Mouse (Mus musculus): Measurements from ENCODE around the gene Hmga2. TPM values are rescaled to one million over a fixed set of nuclear protein-coding genes. Genes with fewer than 3 reads are reported as not detected.

Gene Hmga2
- under 1 TPM; 0.25 to 0.26 TPM for total RNA-seq (2021)
- long read RNA-seq, experiment 1, result 0 reads
- long read RNA-seq, experiment 2, result 0 reads

DNA sequence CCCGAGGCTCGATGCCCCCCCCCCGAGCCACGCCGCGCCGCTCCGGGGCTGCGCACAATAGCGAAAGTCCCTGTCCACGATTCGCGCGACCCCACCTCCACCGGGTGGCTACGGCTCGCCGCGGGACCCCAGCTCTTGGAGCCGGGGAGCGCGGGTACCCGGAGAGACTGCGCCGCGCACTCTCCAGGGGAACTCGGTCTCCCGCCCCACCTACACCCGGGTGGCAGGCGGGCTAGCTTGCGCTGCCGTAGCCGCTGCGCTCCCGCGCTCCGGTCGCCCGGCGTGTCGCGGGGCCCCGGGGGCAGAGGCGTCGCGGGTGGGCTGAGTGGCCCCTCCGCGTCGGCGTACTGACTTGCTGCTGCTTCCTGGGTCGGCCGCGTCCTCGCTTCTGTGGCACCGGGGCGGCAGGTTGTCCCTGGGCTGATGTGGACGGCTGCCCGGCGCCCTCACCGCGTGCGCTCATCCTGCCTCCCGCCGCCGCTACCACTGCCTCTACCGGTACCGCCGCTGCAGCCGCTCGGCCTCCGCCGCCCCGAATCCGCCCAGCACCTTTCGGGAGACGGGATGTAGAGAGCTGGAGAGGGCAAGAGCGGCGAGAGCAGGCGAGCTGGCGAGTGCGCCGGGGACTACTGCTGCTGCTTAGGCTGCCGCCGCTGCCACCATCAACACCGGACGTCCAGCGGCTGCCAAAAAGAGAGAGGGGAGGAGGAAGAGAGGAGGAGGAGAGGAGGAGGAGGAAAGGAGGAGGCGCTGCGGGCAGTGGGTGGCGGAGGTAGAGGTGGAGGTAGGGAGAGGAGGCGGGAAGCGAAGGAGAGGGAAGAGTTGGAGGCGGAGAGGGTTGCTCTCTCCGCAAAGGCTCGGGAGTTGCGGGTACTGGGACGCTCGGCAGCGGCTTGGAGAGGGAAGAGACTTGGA is at the start of gene Hmga2:
Gene Hmga2, minus strand, starts transcription at position 869 of the 915 bp plus-strand sequence.
- peak; percentile 7 to 13 for DNase-seq (ENCODE audit: extremely low spot score in 1 of 2, low spot score in 2 of 2)
- Histone ChIP-seq H3K4me3 (peak within 1 kb of the TSS; percentile 36), H3K27ac (no peak within 1 kb of the TSS)
- TF ChIP-seq CTCF (IDR thresholded peaks at IDR 0.05), result no peak
- intact Hi-C loops (cut with DNase I), result loop anchor here (5.0 kb wide), 2 partner anchors 49 to 76 kb away; no protein-coding TSS in a partner anchor

DNA sequence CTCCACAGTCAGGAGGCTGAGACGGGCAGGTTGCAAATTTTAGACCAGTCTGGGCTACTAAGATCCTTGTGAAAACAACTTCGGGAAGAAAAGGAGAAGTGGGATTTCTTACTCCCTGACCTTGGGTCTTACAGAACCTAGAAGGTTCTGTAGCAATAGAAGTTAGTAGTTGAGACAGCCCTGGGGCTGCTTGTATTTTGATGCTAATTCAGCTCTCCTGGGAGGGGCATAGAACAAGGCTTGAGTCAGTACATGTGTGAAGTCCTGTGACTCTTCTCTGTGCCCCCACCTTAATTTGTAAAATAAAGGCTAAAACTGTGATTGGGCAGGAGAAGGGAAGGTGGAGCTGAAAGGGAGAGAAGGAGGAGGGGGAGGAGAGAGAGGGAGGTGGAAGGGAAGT is 46.7 kb upstream of the Hmga2 start:
- Histone ChIP-seq H3K27ac (no peak overlapping the region), H3K4me3 (no peak overlapping the region)
- no peak for TF ChIP-seq CTCF (IDR thresholded peaks at IDR 0.05)
- no peak for DNase-seq (ENCODE audit: extremely low spot score in 1 of 2, low spot score in 2 of 2)
- intact Hi-C loops (cut with DNase I), result no loop called here

DNA sequence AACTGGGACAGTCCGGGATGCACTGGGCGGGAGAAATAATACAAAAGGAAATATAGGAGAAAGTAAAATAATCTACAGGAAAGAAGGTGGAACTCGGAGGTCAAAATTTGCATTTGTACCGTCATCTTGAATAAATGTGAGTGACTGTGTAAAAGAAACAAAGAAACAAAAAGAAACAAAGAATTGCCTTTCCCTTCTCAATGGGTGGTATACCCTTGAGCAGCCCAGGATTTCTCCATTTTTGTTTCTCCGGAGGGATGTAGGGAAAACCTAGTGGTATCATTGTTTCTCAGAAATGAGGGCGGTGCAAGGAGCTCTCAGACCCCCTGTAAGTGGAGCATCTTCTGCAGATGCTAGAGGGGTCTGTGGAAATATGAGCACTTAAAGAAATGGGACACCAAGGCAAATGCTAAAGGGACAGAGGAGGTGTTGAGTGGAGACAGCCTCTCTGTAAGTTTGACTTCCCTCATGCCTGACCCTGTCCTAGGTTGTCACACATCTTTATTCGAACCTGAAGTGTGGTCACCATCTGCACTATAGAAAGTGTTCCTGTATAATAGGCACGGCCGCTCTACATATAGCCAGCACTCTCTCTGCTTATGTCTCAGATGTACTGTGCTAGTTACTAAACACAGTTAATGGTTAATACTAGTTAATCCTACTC is 45.8 kb upstream of the Hmga2 start:
- Histone ChIP-seq H3K27ac (no peak overlapping the region), H3K4me3 (no peak overlapping the region)
- intact Hi-C loops (cut with DNase I), result no loop called here
- TF ChIP-seq CTCF (IDR thresholded peaks at IDR 0.05), result no peak
- DNase-seq (ENCODE audit: extremely low spot score in 1 of 2, low spot score in 2 of 2), result no peak

DNA sequence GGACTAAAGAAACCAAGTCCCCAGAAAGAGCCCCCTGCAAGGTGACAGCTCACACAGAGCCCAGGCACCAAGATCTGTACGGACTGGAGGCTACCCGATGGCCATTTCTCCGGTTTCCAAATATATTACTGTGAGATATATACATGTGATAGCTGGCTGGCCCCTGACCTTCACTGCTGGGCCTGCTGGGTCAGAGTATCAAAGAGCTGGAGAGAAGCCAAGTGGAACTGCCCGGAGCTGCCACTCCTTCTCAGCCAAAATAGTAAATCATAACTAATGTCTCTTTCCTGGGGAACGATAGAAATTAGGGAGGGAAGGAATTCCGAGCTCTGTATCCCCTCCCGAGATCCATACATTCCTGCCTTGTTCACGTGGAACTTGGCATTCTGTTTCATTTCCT is 40.0 kb upstream of the Hmga2 start:
- intact Hi-C loops (cut with DNase I), result no loop called here
- TF ChIP-seq CTCF (IDR thresholded peaks at IDR 0.05), result no peak
- Histone ChIP-seq H3K27ac (no peak overlapping the region), H3K4me3 (no peak overlapping the region)
- no peak for DNase-seq (ENCODE audit: extremely low spot score in 1 of 2, low spot score in 2 of 2)

DNA sequence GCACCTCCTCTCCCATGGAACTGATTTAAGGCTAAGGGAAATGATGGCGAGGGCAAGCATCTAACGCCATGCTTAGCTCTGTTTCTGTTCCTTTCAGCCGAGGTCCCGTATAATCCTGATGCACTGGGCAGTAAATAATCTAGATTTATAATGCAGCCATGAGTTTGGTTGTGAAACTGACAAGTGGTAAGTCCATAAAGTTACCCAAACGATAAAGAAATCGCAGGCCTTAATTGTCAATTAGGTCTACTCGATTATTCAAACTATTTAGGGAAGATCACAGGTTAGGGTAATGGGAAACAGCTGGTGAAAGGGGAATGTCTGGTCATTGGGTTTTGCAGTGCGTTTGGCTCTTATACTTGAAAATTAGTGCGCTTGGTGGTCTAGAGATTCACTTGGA is 37.5 kb upstream of the Hmga2 start:
- Histone ChIP-seq H3K27ac (no peak overlapping the region), H3K4me3 (no peak overlapping the region)
- intact Hi-C loops (cut with DNase I), result no loop called here
- no peak for DNase-seq (ENCODE audit: extremely low spot score in 1 of 2, low spot score in 2 of 2)
- TF ChIP-seq CTCF (IDR thresholded peaks at IDR 0.05), result no peak

DNA sequence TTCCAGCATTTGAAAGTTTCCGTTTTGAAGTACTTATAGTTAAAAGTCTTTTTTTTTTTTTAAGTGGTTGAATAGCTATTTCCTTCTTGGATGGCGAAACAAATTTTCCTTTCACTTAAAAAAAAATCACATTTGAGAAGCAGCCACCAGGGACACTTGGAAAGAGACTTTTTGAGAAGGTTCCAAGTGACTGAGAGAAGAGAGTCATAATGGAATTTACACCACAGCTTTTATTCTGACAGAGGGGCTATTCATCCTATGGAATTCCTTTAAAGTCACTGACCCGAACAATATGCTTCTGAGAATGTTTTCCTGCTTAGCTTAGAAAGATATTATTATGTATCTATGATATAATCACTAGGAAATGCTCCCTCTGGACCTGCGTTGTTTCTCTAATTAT is 36.7 kb upstream of the Hmga2 start:
- Histone ChIP-seq H3K27ac (no peak overlapping the region), H3K4me3 (no peak overlapping the region)
- intact Hi-C loops (cut with DNase I), result no loop called here
- TF ChIP-seq CTCF (IDR thresholded peaks at IDR 0.05), result no peak
- DNase-seq (ENCODE audit: extremely low spot score in 1 of 2, low spot score in 2 of 2), result no peak

DNA sequence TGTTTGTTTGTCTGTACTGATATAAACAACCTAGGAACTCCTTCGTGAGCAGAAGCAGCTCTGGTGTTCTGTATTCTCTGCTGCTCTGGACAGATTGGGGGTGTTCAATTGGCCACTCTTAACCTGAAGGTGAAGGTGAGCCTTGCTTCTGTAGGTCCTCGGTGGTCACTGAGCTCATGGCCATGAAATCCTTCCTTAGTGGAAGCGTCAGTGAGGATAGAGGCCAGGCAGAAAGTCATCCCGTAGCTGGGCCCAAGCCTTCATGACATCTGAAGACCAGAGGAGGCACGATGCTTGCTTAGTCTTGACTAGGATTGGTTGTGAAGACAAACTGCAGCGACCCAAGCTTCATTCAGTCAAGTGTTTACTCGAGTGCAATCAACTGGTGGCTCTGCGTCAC is 35.9 kb upstream of the Hmga2 start:
- intact Hi-C loops (cut with DNase I), result no loop called here
- TF ChIP-seq CTCF (IDR thresholded peaks at IDR 0.05), result no peak

DNA sequence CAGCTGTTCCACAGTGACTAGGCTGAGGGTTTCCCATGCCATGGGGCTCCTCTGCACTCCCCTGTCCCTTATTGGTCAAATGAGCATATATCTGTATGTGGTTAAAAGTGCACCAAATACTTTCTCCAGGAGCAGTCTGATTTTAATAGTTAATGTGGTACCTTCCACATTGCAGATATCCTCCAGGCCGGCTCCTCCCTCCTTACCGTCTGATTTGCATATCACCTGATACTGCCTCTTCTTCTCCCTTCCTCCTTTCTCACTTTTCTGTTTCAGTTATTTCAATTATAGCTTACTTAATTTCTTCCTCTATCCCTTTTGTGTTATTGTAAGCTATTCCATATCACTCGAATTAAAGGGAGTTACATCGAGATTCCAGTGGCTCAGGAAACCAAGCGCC is 27.7 kb upstream of the Hmga2 start:
- Histone ChIP-seq H3K27ac (no peak overlapping the region), H3K4me3 (no peak overlapping the region)
- TF ChIP-seq CTCF (IDR thresholded peaks at IDR 0.05), result no peak
- DNase-seq (ENCODE audit: extremely low spot score in 1 of 2, low spot score in 2 of 2), result no peak
- intact Hi-C loops (cut with DNase I), result no loop called here

More for the DNA sequence above, 35.9 kb upstream of the Hmga2 start:
- Histone ChIP-seq H3K4me3 (no peak overlapping the region), H3K27ac (no peak overlapping the region)
- DNase-seq (ENCODE audit: extremely low spot score in 1 of 2, low spot score in 2 of 2), result no peak

DNA sequence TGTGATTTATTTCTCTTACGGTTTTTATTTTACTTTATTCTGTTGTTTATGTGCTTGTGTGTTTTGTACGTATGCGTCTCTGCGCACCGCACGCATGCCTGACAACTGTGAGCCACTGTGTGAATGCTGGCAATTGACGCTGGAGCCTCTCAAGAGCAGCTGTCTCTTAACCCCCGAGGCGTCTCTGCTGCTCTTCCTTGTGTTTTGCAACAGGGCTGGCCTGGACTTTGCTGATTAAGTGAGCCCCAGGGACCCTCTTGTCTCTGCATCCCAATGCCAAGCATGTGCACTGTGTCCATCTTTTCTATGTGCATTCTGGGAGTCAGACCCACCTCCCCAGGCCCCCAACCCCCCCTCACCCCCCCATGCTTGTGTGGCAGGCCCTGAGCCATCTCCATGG is 24.5 kb upstream of the Hmga2 start:
- no peak for DNase-seq (ENCODE audit: extremely low spot score in 1 of 2, low spot score in 2 of 2)
- H3K27ac ChIP-seq, result no peak overlapping the region
- TF ChIP-seq CTCF (IDR thresholded peaks at IDR 0.05), result no peak
- intact Hi-C loops (cut with DNase I), result no loop called here
- H3K4me3 ChIP-seq, result no peak overlapping the region

DNA sequence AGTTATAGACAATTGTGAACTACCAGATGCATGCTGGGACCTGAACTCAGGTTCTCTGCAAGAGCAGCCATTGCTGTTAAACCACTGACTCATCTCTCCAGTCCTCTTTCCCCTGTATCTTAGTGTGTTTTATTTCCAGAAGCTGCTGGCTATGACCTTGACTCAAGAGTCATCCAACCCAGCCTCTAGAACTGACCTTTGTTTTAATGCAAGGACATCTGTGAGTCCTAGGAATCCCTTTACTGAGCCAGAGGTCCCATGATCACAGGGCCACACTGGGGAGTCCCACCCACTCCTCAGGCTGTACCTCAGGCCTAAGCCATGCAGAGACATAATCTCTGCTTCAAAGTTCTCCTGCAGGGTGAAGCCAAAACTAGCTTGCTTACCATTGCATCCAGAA is 21.8 kb upstream of the Hmga2 start:
- Histone ChIP-seq H3K27ac (no peak overlapping the region), H3K4me3 (no peak overlapping the region)
- no peak for TF ChIP-seq CTCF (IDR thresholded peaks at IDR 0.05)
- DNase-seq (ENCODE audit: extremely low spot score in 1 of 2, low spot score in 2 of 2), result no peak
- intact Hi-C loops (cut with DNase I), result no loop called here

DNA sequence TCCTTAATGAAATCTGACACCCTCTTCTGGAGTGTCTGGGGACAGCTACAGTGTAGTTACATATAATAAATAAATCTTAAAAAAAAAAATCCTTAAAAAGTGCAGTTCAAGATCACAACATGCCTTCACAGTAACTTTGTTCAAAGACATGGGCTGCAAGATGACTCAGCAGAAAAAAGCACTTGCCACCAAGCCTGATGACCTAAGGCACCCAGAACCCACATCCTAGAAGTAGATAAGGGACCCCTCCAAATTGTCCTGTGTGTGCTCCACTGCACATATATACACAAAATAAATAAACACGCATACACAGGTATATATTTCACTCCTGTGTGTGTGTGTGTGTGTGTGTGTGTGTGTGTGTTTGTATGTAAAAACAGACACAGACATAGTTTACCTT is 18.4 kb upstream of the Hmga2 start:
- intact Hi-C loops (cut with DNase I), result no loop called here
- H3K4me3 ChIP-seq, result no peak overlapping the region

DNA sequence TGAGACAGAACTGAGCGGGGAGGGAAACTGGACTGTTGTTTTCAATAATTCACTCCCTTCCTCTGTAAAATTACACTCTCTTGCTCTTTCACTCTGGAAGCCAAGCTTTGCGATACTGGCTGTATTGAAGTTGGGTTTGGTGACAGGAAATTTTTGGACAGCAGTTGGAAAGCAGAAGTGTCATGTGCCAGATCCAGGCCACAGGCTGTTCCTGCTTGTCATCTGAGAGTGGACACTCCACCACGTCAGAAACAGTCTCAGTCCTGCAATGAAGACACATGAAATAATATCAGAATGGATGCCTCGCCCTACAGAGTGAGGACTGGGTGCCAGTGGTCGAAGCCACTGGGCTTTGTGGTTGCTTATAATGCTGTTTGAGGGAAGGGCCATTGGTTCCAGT is 15.2 kb upstream of the Hmga2 start:
- no peak overlapping the region for H3K4me3 ChIP-seq
- H3K27ac ChIP-seq, result no peak overlapping the region
- no peak for TF ChIP-seq CTCF (IDR thresholded peaks at IDR 0.05)
- intact Hi-C loops (cut with DNase I), result no loop called here
- DNase-seq (ENCODE audit: extremely low spot score in 1 of 2, low spot score in 2 of 2), result no peak

More for the DNA sequence above, 18.4 kb upstream of the Hmga2 start:
- no peak for DNase-seq (ENCODE audit: extremely low spot score in 1 of 2, low spot score in 2 of 2)
- no peak overlapping the region for H3K27ac ChIP-seq
- no peak for TF ChIP-seq CTCF (IDR thresholded peaks at IDR 0.05)
